In genomic region chr13:19652405-19652804, GRCm38 (mm10) we compare ENCODE assay signal across 23 mouse cellular contexts. TPM values are rescaled to one million over a fixed set of nuclear protein-coding genes. Genes with fewer than 3 reads are reported as not detected.
DNase-seq lines count a peak whose midpoint lies in the region; ATAC-seq and TF ChIP-seq lines count a peak whose summit lies in the region.
"Had no signal": no experiment of that assay in that cellular context is flagged by ENCODE, and none has a peak within 500 bp of the region (broad histone marks: within the 10 kb centered on the region; RNA-seq: fewer than 3 reads in every experiment).

No protein-coding gene starts in this region.

- peaks cover 0 to 3% of the 10 kb centered on the region in 2 experiments; a peak in 2 of 4 replicates for H3K27me3 ChIP-seq in MEL (ENCODE audit: control insufficient read depth in 1 of 2, insufficient read depth in 2 of 2, low read length in 2 of 2)
- no peaks in the 10 kb centered on the region for H3K27me3 ChIP-seq in liver, embryonic 15.5 days
- no peaks in the 10 kb centered on the region for H3K27me3 ChIP-seq in thymus, adult 2 months (ENCODE audit: control insufficient read depth, insufficient read depth, low read length)
- H3K27me3 ChIP-seq: CH12.LX; forebrain, embryonic 15.5 days; heart, embryonic 12.5 days; hindbrain, embryonic 15.5 days had no signal

- 0 out of 4 replicates have a peak, but pooled peaks cover 0 to 2% of the 10 kb centered on the region in 2 experiments for H3K4me1 ChIP-seq in MEL (ENCODE audit: control insufficient read depth in 1 of 2, insufficient read depth in 2 of 2, low read length in 2 of 2)
- peaks cover 12% of the 10 kb centered on the region for H3K4me1 ChIP-seq in liver, embryonic 15.5 days (replicated peaks)
- no peaks in the 10 kb centered on the region for H3K4me1 ChIP-seq in thymus, adult 2 months (replicated peaks; ENCODE audit: control insufficient read depth, insufficient read depth, low read length)
- H3K4me1 ChIP-seq: embryonic facial prominence, embryonic 10.5 days; forebrain, embryonic 15.5 days; heart, embryonic 12.5 days; hindbrain, embryonic 15.5 days had no signal

- no peak for TF ChIP-seq CTCF in MEL (IDR thresholded peaks at IDR 0.05 in 2 of 3, conservative IDR thresholded peaks at IDR 0.05 in 1 of 3; ENCODE audit: control insufficient read depth in 1 of 3, insufficient read depth in 1 of 3, low read depth in 2 of 3, low read length in 3 of 3, poor library complexity in 1 of 3, severe bottlenecking in 1 of 3)
- no peak for TF ChIP-seq CTCF in thymus, adult 2 months (IDR thresholded peaks at IDR 0.05; ENCODE audit: borderline replicate concordance, control insufficient read depth, extremely low read depth, insufficient read depth, low read length, poor library complexity)

- ATAC-seq in erythroid progenitor cell, adult 5-6 weeks (replicated peaks; ENCODE audit: low FRiP score, poor library complexity, severe bottlenecking) = peak; percentile 65
- peak; percentile 62 for ATAC-seq in liver, embryonic 15.5 days (ENCODE audit: insufficient read depth)
- ATAC-seq in megakaryocyte-erythroid progenitor cell, adult 5-6 weeks (replicated peaks; ENCODE audit: low FRiP score, low TSS enrichment, poor library complexity, severe bottlenecking) = peak; percentile 59; the same call in 1 of the 2 replicates
- ATAC-seq: forebrain, embryonic 15.5 days had no signal

- H3K4me3 ChIP-seq in MEL (ENCODE audit: control insufficient read depth in 1 of 2, insufficient read depth in 1 of 2, low read depth in 2 of 2, low read length in 2 of 2) = no peak overlapping the region
- no peak overlapping the region for H3K4me3 ChIP-seq in liver, embryonic 15.5 days (replicated peaks)
- H3K4me3 ChIP-seq in thymus, adult 2 months (ENCODE audit: control insufficient read depth, insufficient read depth, low read length) = no peak overlapping the region
- H3K4me3 ChIP-seq: embryonic facial prominence, embryonic 10.5 days; erythroblast, embryonic 14.5 days; forebrain, embryonic 15.5 days; heart, embryonic 12.5 days; hindbrain, embryonic 15.5 days had no signal

- H3K9me3 ChIP-seq in MEL (replicated peaks; ENCODE audit: insufficient read depth, low read length) = no peaks in the 10 kb centered on the region
- H3K9me3 ChIP-seq in liver, embryonic 15.5 days (replicated peaks) = no peaks in the 10 kb centered on the region
- H3K9me3 ChIP-seq: embryonic facial prominence, embryonic 10.5 days; forebrain, embryonic 15.5 days; heart, embryonic 12.5 days; hindbrain, embryonic 15.5 days had no signal

- TF ChIP-seq RAD21 in MEL (IDR thresholded peaks at IDR 0.05; ENCODE audit: low read depth, low read length) = no peak

- peaks cover 0 to 6% of the 10 kb centered on the region in 2 experiments; a peak in 2 of 4 replicates for H3K36me3 ChIP-seq in MEL (ENCODE audit: control insufficient read depth in 1 of 2, insufficient read depth in 2 of 2, low read length in 2 of 2)
- no peaks in the 10 kb centered on the region for H3K36me3 ChIP-seq in liver, embryonic 15.5 days (replicated peaks)
- no peaks in the 10 kb centered on the region for H3K36me3 ChIP-seq in thymus, adult 2 months (ENCODE audit: control insufficient read depth, insufficient read depth, low read length)
- H3K36me3 ChIP-seq: embryonic facial prominence, embryonic 10.5 days; forebrain, embryonic 15.5 days; heart, embryonic 12.5 days; hindbrain, embryonic 15.5 days had no signal

- no peak for TF ChIP-seq POLR2A in MEL (IDR thresholded peaks at IDR 0.05; ENCODE audit: control insufficient read depth in 1 of 2, insufficient read depth in 1 of 2, low read depth in 1 of 2, low read length in 2 of 2, poor library complexity in 1 of 2)
- no peak for TF ChIP-seq POLR2A in thymus, adult 2 months (IDR thresholded peaks at IDR 0.05; ENCODE audit: control insufficient read depth, extremely low read depth, insufficient read depth, low read length, poor library complexity)

- H3K9ac ChIP-seq in MEL (ENCODE audit: control insufficient read depth, low read depth, low read length, poor library complexity, severe bottlenecking) = no peak overlapping the region
- no peak overlapping the region for H3K9ac ChIP-seq in liver, embryonic 15.5 days
- H3K9ac ChIP-seq: forebrain, embryonic 15.5 days; heart, embryonic 12.5 days; hindbrain, embryonic 15.5 days had no signal

- WGBS in liver, embryonic 15.5 days (ENCODE audit: insufficient replicate concordance) = 27% methylated on average over 2 of the region's 2 CpGs
- WGBS in thymus, adult 2 months = 95% methylated on average over 2 of the region's 2 CpGs

- peak; percentile 9 for DNase-seq in MEL (ENCODE audit: low read depth, low spot score)
- no peak for DNase-seq in thymus, adult 2 months
- no peak for DNase-seq in kidney, postnatal 10 days
- DNase-seq: adrenal gland, adult 2 months; adrenal gland, postnatal 25 days; cerebellum, adult 2 months; cerebellum, postnatal 10 days; gastrocnemius, postnatal 14 days; heart, postnatal 36 days had no signal

- TF ChIP-seq EP300 in MEL (IDR thresholded peaks at IDR 0.05; ENCODE audit: low read depth in 1 of 2, low read length in 2 of 2) = no peak

- H3K4me2 ChIP-seq in liver, embryonic 15.5 days = no peak overlapping the region
- H3K4me2 ChIP-seq: forebrain, embryonic 15.5 days; heart, embryonic 12.5 days; hindbrain, embryonic 15.5 days had no signal

- no peak overlapping the region for H3K27ac ChIP-seq in MEL (ENCODE audit: control insufficient read depth, low read depth, low read length)
- no peak overlapping the region for H3K27ac ChIP-seq in liver, embryonic 15.5 days (replicated peaks)
- no peak overlapping the region for H3K27ac ChIP-seq in thymus, adult 2 months (ENCODE audit: control insufficient read depth, insufficient read depth, low read length)
- H3K27ac ChIP-seq: embryonic facial prominence, embryonic 10.5 days; forebrain, embryonic 15.5 days; hindbrain, embryonic 15.5 days had no signal

- no peaks in the 10 kb centered on the region for H3K79me2 ChIP-seq in MEL (ENCODE audit: control insufficient read depth, insufficient read depth, low read length, poor library complexity)

TF ChIP-seq in MEL, 35 proteins besides CTCF, POLR2A, EP300 and RAD21 (continues in another document):
- TF ChIP-seq MAFK (IDR thresholded peaks at IDR 0.05; ENCODE audit: borderline replicate concordance, low read depth, low read length) = no peak
- no peak for TF ChIP-seq GABPA (IDR thresholded peaks at IDR 0.05; ENCODE audit: low read depth, low read length)
- TF ChIP-seq POLR2AphosphoS5 (IDR thresholded peaks at IDR 0.05; ENCODE audit: borderline replicate concordance, low read depth, low read length) = no peak
- TF ChIP-seq MXI1 (IDR thresholded peaks at IDR 0.05; ENCODE audit: low read depth, low read length) = no peak
- no peak for TF ChIP-seq CHD1 (IDR thresholded peaks at IDR 0.05; ENCODE audit: low read depth, low read length)
- TF ChIP-seq MYC (IDR thresholded peaks at IDR 0.05; ENCODE audit: low read depth, low read length) = no peak
- TF ChIP-seq MAX (IDR thresholded peaks at IDR 0.05; ENCODE audit: low read length) = no peak
- no peak for TF ChIP-seq USF1 (IDR thresholded peaks at IDR 0.05; ENCODE audit: low read depth, low read length)
- no peak for TF ChIP-seq TAL1 (IDR thresholded peaks at IDR 0.05; ENCODE audit: low read length)
- no peak for TF ChIP-seq MEF2A (IDR thresholded peaks at IDR 0.05; ENCODE audit: extremely low read depth, insufficient replicate concordance, low read depth, low read length, poor library complexity, severe bottlenecking)
- TF ChIP-seq POLR2AphosphoS2 (IDR thresholded peaks at IDR 0.05; ENCODE audit: low read length) = no peak
- no peak for TF ChIP-seq BHLHE40 (IDR thresholded peaks at IDR 0.05; ENCODE audit: borderline replicate concordance, low read depth, low read length)
- TF ChIP-seq ZC3H11A (IDR thresholded peaks at IDR 0.05; ENCODE audit: low read depth, low read length) = no peak
- TF ChIP-seq NRF1 (IDR thresholded peaks at IDR 0.05; ENCODE audit: insufficient read depth, low read depth, low read length, poor library complexity, severe bottlenecking) = no peak
- no peak for TF ChIP-seq CHD2 (IDR thresholded peaks at IDR 0.05; ENCODE audit: low read length)

RNA-seq across cellular contexts. Expression of gene Sfrp4, which starts 29.5 kb away (rescaled TPM):
- 0.19 and 0.33 TPM in 2 replicates for total RNA-seq in MEL (2012; rRNA removed)
- not detected for polyA plus RNA-seq in MEL (2012; ENCODE audit: insufficient read depth in 1 of 2, insufficient read length in 2 of 2, low read depth in 1 of 2, low replicate concordance in 2 of 2, missing spikeins in 1 of 2)
- 2.9 and 5.0 TPM in 2 replicates for total RNA-seq in erythroid progenitor cell, adult 5-6 weeks (2015; ENCODE audit: low replicate concordance)
- 2.3 and 2.5 TPM in 2 replicates for total RNA-seq in erythroid progenitor cell, adult 5-6 weeks (2017; ENCODE audit: low replicate concordance)
- polyA plus RNA-seq in liver, embryonic 15.5 days (2015; fragmentation: Nextera tagmentation; extraction: Ambion mirVana) = 0.29 and 0.51 TPM in 2 replicates
- 7.3 and 8.3 TPM in 2 replicates for total RNA-seq in megakaryocyte-erythroid progenitor cell, adult 5-6 weeks (2014; fragmentation: Nextera tagmentation)
- 2.3 and 2.4 TPM in 2 replicates for total RNA-seq in megakaryocyte-erythroid progenitor cell, adult 5-6 weeks (2017)
- polyA plus RNA-seq in thymus, adult 2 months (2012; rRNA removed) = 0.85 and 1.8 TPM in 2 replicates
- total RNA-seq: CH12.LX had no signal
- polyA plus RNA-seq: erythroblast, embryonic 14.5 days had no signal

RNA-seq across cellular contexts. Expression of gene Epdr1, which starts 32.7 kb away (rescaled TPM):
- total RNA-seq in MEL (2012; rRNA removed) = not detected in 2 replicates
- not detected for polyA plus RNA-seq in MEL (2012; ENCODE audit: insufficient read depth in 1 of 2, insufficient read length in 2 of 2, low read depth in 1 of 2, low replicate concordance in 2 of 2, missing spikeins in 1 of 2)
- total RNA-seq in erythroid progenitor cell, adult 5-6 weeks (2015; ENCODE audit: low replicate concordance) = 10.8 and 17.6 TPM in 2 replicates
- total RNA-seq in erythroid progenitor cell, adult 5-6 weeks (2017; ENCODE audit: low replicate concordance) = 8.0 and 16.9 TPM in 2 replicates
- 13.7 TPM in 2 replicates for polyA plus RNA-seq in liver, embryonic 15.5 days (2015; fragmentation: Nextera tagmentation; extraction: Ambion mirVana)
- total RNA-seq in megakaryocyte-erythroid progenitor cell, adult 5-6 weeks (2014; fragmentation: Nextera tagmentation) = 68.9 and 85.9 TPM in 2 replicates
- total RNA-seq in megakaryocyte-erythroid progenitor cell, adult 5-6 weeks (2017) = 47.4 and 53.6 TPM in 2 replicates
- 4.7 and 5.0 TPM in 2 replicates for polyA plus RNA-seq in thymus, adult 2 months (2012; rRNA removed)

RNA-seq across cellular contexts. Expression of gene Nme8, which starts 45.2 kb away (rescaled TPM):
- not detected in 2 replicates for total RNA-seq in MEL (2012; rRNA removed)
- polyA plus RNA-seq in MEL (2012; ENCODE audit: insufficient read depth in 1 of 2, insufficient read length in 2 of 2, low read depth in 1 of 2, low replicate concordance in 2 of 2, missing spikeins in 1 of 2) = not detected
- not detected in 2 replicates for total RNA-seq in erythroid progenitor cell, adult 5-6 weeks (2015; ENCODE audit: low replicate concordance)
- not detected in 2 replicates for total RNA-seq in erythroid progenitor cell, adult 5-6 weeks (2017; ENCODE audit: low replicate concordance)
- not detected in 2 replicates for polyA plus RNA-seq in liver, embryonic 15.5 days (2015; fragmentation: Nextera tagmentation; extraction: Ambion mirVana)
- total RNA-seq in megakaryocyte-erythroid progenitor cell, adult 5-6 weeks (2014; fragmentation: Nextera tagmentation) = not detected in 2 replicates
- total RNA-seq in megakaryocyte-erythroid progenitor cell, adult 5-6 weeks (2017) = not detected in 2 replicates
- polyA plus RNA-seq in thymus, adult 2 months (2012; rRNA removed) = not detected in 2 replicates
- total RNA-seq: adrenal gland, adult 2 months; adrenal gland, postnatal 25 days; CH12.LX; gastrocnemius, postnatal 14 days; heart, adult 8-10 months had no signal
- polyA plus RNA-seq: adrenal gland, adult 2 months; cerebellum, adult 2 months; embryonic facial prominence, embryonic 10.5 days; embryonic facial prominence, embryonic 14.5 days; erythroblast, embryonic 14.5 days; forebrain, embryonic 11.5 days; forebrain, embryonic 15.5 days; frontal cortex, adult 2 months; heart, embryonic 12.5 days; hindbrain, embryonic 11.5 days had no signal
